Mouse (Mus musculus): ENCODE results near the gene B4gat1. TPM values are rescaled to one million over a fixed set of nuclear protein-coding genes. Genes with fewer than 3 reads are reported as not detected.

B4gat1 gene
- total and polyA plus RNA-seq, 3 experiments, result 6.9 to 9.6 TPM; not detected in 1

- H3K4me1 ChIP-seq (ENCODE audit: control insufficient read depth in 1 of 2, insufficient read depth in 2 of 2, low read length in 2 of 2), result peaks cover 7 to 48% of the 10 kb centered on the region in 2 experiments; a peak in 3 of 4 replicates
- TF ChIP-seq MYB (IDR thresholded peaks at IDR 0.05; ENCODE audit: low read depth, low read length), result no peak
- no peak for TF ChIP-seq USF1 (IDR thresholded peaks at IDR 0.05; ENCODE audit: low read depth, low read length)
- TF ChIP-seq GATA1 (IDR thresholded peaks at IDR 0.05; ENCODE audit: low read depth, low read length), result no peak
- no peak for TF ChIP-seq MEF2A (IDR thresholded peaks at IDR 0.05; ENCODE audit: extremely low read depth, insufficient replicate concordance, low read depth, low read length, poor library complexity, severe bottlenecking)
- TF ChIP-seq HCFC1 (IDR thresholded peaks at IDR 0.05; ENCODE audit: low read depth, low read length), result no peak
- no peak for TF ChIP-seq ZMIZ1 (IDR thresholded peaks at IDR 0.05; ENCODE audit: low read depth, low read length)
- no peak for TF ChIP-seq E2F4 (IDR thresholded peaks at IDR 0.05; ENCODE audit: borderline replicate concordance, low read depth, low read length)
- no peak for TF ChIP-seq MAX (IDR thresholded peaks at IDR 0.05; ENCODE audit: low read length)
- TF ChIP-seq BHLHE40 (IDR thresholded peaks at IDR 0.05; ENCODE audit: borderline replicate concordance, low read depth, low read length), result no peak
- TF ChIP-seq MAFK (IDR thresholded peaks at IDR 0.05; ENCODE audit: borderline replicate concordance, low read depth, low read length), result no peak
- no peaks in the 10 kb centered on the region for H3K9me3 ChIP-seq (replicated peaks; ENCODE audit: insufficient read depth, low read length)
- H3K27me3 ChIP-seq (ENCODE audit: control insufficient read depth in 1 of 2, insufficient read depth in 2 of 2, low read length in 2 of 2), result no peaks in the 10 kb centered on the region
- no peak for DNase-seq (ENCODE audit: low read depth, low spot score)
- H3K79me2 ChIP-seq (ENCODE audit: control insufficient read depth, insufficient read depth, low read length, poor library complexity), result no peaks in the 10 kb centered on the region
- no peak overlapping the region for H3K9ac ChIP-seq (ENCODE audit: control insufficient read depth, low read depth, low read length, poor library complexity, severe bottlenecking)
- H3K36me3 ChIP-seq (ENCODE audit: control insufficient read depth in 1 of 2, insufficient read depth in 2 of 2, low read length in 2 of 2), result peaks cover 0 to 24% of the 10 kb centered on the region in 2 experiments; a peak in 2 of 4 replicates
- no peak overlapping the region for H3K4me3 ChIP-seq (ENCODE audit: control insufficient read depth in 1 of 2, insufficient read depth in 1 of 2, low read depth in 2 of 2, low read length in 2 of 2)
- H3K27ac ChIP-seq (ENCODE audit: control insufficient read depth, low read depth, low read length), result no peak overlapping the region
Measured at GRCm38 (mm10) chr19:5057876-5058775, 19.5 kb downstream of the B4gat1 start.

- no peak overlapping the region for H3K9ac ChIP-seq (ENCODE audit: control insufficient read depth, low read depth, low read length, poor library complexity, severe bottlenecking)
- no peak overlapping the region for H3K4me3 ChIP-seq (ENCODE audit: control insufficient read depth in 1 of 2, insufficient read depth in 1 of 2, low read depth in 2 of 2, low read length in 2 of 2)
- TF ChIP-seq KAT2A (conservative IDR thresholded peaks at IDR 0.05; ENCODE audit: low read depth, low read length) (no peak), ZMIZ1 (IDR thresholded peaks at IDR 0.05; ENCODE audit: low read depth, low read length) (no peak), POLR2A (IDR thresholded peaks at IDR 0.05; ENCODE audit: control insufficient read depth in 1 of 2, insufficient read depth in 1 of 2, low read depth in 1 of 2, low read length in 2 of 2, poor library complexity in 1 of 2) (no peak), TBP (IDR thresholded peaks at IDR 0.05; ENCODE audit: low read depth, low read length) (no peak), JUND (IDR thresholded peaks at IDR 0.05; ENCODE audit: low read depth, low read length) (no peak), SMC3 (IDR thresholded peaks at IDR 0.05; ENCODE audit: low read depth, low read length) (no peak), USF2 (IDR thresholded peaks at IDR 0.05; ENCODE audit: borderline replicate concordance in 1 of 2, insufficient read depth in 1 of 2, low read depth in 1 of 2, low read length in 2 of 2) (no peak), HCFC1 (IDR thresholded peaks at IDR 0.05; ENCODE audit: low read depth, low read length) (no peak), SIN3A (IDR thresholded peaks at IDR 0.05; ENCODE audit: low read length) (no peak), ZNF384 (IDR thresholded peaks at IDR 0.05; ENCODE audit: low read depth, low read length) (no peak), RCOR1 (IDR thresholded peaks at IDR 0.05; ENCODE audit: low read depth, low read length) (no peak)
- H3K9me3 ChIP-seq (replicated peaks; ENCODE audit: insufficient read depth, low read length), result no peaks in the 10 kb centered on the region
- no peak overlapping the region for H3K27ac ChIP-seq (ENCODE audit: control insufficient read depth, low read depth, low read length)
- H3K27me3 ChIP-seq (ENCODE audit: control insufficient read depth in 1 of 2, insufficient read depth in 2 of 2, low read length in 2 of 2), result no peaks in the 10 kb centered on the region
- peaks cover 0 to 22% of the 10 kb centered on the region in 2 experiments; a peak in 2 of 4 replicates for H3K36me3 ChIP-seq (ENCODE audit: control insufficient read depth in 1 of 2, insufficient read depth in 2 of 2, low read length in 2 of 2)
- H3K79me2 ChIP-seq (ENCODE audit: control insufficient read depth, insufficient read depth, low read length, poor library complexity), result no peaks in the 10 kb centered on the region
- H3K4me1 ChIP-seq (ENCODE audit: control insufficient read depth in 1 of 2, insufficient read depth in 2 of 2, low read length in 2 of 2), result peaks cover 4 to 41% of the 10 kb centered on the region in 2 experiments; a peak in 3 of 4 replicates
- DNase-seq (ENCODE audit: low read depth, low spot score), result no peak
Measured at GRCm38 (mm10) chr19:5058801-5059771, 20.5 kb downstream of the B4gat1 start.

All from MEL (cell line).